Mouse (Mus musculus) gastrocnemius, adult 8-10 months (tissue): Measurements from ENCODE around the gene Hmx3. TPM values are rescaled to one million over a fixed set of nuclear protein-coding genes. Genes with fewer than 3 reads are reported as not detected.

Experiments
- DNase-seq, 2 experiments: peaks; one replicate each; pipeline ENCODE4 v3.0.0; 2022; ENCODE audit warnings: low spot score in 2 of 2
- total RNA-seq, 4 experiments: library from RNA; stranded (reverse); gene quantifications; 2 replicates each; pipeline ENCODE4 v1.2.4; 2022

The Hmx3 gene
- not detected for total RNA-seq

- DNase-seq = no peak
These were observed at the start of gene Hmx3 for GRCm38 (mm10) chr7:131542115-131542871. Hmx3 (plus strand) TSS chr7:131542867.

DNA sequence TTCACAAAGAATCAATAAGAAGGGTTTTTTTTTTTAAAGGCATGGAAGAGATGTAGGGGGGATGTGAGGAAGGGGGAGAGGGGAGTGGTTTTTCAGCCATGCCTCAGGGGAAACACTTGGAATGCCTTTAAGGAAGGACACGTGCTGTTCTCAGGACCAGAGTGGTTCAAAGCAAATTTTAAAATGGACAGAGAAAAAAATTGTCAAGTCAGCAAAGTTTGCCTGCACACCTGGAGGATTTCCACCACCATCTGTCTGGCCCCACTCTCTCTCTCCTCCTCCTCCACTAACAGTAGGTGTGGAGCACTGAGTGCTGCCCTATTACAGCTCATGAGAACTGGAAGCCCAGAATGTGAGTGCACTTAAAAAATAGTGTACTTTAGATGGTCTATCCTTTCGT is 38.9 kb upstream of the Hmx3 start:
- DNase-seq = no peak

GRCm38 (mm10) chr7:131539979-131540378 is 2.7 kb upstream of the Hmx3 start:
- DNase-seq = peak; percentile 73 to 77

DNA sequence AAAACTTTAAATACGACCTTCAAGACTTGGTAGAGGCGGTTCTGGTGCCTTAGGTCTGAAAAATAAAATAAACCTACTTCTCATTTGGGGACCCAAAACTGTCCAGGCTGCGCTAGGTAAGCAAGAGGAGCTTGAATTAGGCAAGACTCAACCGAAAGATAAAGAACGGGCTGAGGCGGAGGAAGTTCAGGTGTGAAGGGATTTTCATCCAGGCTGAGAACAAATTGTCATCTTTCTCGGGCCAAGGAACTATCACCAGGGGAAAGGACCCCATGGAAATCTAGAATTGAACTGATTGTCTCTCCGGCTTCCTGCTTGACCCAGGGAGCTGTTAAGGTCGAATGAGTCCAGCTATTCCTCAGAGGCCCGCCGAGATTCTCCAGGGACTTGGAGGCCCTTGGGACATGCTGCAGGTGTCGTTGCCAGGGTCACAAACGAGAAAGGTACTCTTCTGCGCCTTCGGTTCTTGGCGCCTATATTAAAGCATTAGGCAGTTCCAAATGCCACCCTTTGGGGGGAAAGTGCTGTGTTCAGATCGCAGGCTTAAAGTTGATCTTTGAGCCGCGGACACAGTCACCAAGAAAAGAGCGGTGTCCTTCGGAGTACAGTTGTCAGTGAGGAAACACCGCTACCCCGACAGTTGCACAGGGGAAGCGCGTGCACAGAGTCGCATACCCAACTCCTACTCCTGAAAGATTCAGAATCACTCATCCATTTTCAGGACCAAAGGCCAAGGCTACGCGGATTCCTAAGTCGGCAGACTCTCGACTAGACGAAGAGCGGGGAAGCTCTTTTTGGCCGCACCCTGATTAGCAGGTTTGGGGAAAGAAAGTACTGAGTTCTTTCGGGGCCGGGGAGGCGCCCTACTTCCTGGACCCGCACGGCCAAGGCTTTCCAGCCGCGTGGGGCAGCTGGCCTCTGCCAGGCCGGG is 1.2 kb upstream of the Hmx3 start:
- DNase-seq = no peak

DNA sequence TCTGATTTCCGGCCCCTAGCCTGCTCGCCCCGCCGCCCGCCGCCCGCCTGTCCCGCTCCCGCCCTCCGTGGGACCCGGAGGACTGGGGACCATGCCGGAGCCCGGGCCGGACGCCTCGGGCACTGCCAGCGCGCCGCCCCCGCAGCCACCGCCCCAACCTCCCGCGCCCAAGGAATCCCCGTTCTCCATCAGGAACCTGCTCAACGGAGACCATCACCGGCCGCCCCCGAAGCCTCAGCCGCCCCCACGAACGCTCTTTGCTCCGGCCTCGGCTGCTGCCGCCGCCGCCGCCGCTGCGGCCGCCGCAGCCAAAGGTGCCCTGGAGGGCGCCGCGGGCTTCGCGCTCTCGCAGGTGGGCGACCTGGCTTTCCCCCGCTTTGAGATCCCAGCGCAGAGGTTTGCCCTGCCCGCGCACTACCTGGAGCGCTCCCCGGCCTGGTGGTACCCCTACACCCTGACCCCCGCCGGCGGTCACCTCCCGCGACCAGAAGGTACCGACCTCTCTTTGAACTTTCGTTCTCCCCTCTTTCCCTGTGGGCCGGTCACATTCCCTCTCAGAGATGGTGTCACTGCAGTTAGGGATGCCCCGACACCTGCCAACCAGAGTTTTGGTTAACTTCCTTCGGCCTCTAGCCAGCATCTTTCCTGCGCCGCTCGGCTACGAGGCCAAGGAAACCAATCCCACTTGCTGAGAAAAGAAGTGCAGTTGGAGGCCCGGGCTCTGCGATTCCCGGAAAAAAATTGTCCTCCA is 380 bp downstream of the Hmx3 start:
- DNase-seq = no peak

GRCm38 (mm10) chr7:131543623-131544481 is 1.2 kb downstream of the Hmx3 start:
- no peak for DNase-seq

DNA sequence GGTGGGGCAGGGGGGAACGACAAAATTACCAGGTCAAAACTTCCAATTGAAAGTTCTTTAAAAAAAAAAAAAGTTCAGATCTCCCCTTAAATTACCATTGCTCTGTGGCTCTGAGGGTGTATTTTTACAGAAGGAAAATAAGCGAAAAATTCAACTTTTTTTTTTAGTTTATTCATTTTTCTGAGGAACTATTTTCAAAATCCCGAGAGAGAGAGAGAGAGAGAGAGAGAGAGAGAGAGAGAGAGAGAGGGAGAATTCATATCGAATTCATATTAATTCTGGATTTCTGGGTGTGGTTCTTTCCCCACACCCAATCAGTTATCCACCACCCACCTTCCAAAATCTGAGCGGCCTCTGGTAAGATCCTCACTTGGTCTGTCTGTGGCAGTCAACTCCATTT is 2.2 kb downstream of the Hmx3 start:
- DNase-seq = no peak

- DNase-seq = no peak
These were observed 3.2 kb downstream of the Hmx3 start for GRCm38 (mm10) chr7:131545701-131546385.

- no peak for DNase-seq
These were observed 3.8 kb downstream of the Hmx3 start for GRCm38 (mm10) chr7:131546423-131546822.

DNA sequence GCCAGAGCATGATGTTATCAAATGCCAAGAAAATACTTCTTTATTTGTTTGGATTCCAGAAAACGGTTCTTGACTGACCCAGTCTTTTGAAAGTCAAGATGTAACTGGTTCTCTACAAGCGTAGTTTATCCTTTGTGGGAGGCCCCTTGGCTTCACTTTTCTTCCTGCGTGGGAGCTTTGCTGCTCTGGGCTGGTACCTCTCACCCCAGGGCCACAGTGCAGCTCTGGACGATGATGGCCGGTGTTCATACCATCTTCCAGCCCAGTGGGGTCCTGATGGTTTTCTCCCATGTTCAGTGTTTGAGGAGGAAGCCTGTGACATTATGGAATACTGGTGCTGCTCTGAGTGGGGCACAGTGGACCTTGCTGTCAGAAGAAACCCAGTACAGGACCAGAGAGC is 4.8 kb downstream of the Hmx3 start:
- no peak for DNase-seq

GRCm38 (mm10) chr7:131548473-131548872 is 5.8 kb downstream of the Hmx3 start, which contains the start of gene Hmx2:
Hmx2 (plus strand) TSS chr7:131548773.
- no peak for DNase-seq

- DNase-seq = no peak
These were observed 8.8 kb downstream of the Hmx3 start for GRCm38 (mm10) chr7:131551471-131551870.

DNA sequence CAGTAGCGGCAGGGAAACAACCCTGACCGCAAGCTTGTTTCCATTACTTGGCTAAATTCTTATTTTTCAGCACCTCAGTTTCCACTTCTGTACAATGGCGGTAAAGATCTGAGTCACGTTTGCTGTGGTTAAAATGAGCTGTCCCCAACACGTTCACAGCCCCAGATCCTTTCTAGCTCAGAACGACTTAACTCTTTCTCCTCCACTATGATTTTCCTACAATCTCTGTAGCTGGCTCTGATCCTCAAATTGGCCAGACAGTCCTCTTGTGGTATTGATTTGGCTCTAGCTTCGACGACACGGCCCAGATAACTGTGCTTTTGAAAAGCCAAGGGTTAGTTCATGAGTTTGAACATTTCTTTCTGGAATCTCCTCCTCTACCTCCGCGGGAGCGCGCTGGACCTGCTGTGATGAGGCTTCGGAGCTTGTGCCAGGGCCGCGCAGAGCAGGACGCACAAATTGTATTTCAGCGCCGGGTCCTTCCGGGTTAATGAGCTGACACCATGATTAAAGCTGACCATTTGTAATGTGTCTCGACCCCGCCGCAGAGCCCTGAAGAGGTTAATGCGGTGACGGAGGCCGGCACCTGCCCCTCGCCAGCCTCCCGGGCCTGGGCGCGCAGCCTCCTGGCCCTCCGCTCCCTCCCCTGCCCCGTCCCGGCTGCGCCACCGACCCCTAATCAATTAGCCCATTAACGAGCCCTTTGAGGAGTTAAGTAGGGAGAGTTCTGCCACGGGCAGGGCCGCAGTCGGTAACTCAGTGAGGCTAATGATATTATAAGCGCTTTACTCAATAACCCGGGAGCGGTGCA is 9.5 kb downstream of the Hmx3 start:
- DNase-seq = no peak

DNA sequence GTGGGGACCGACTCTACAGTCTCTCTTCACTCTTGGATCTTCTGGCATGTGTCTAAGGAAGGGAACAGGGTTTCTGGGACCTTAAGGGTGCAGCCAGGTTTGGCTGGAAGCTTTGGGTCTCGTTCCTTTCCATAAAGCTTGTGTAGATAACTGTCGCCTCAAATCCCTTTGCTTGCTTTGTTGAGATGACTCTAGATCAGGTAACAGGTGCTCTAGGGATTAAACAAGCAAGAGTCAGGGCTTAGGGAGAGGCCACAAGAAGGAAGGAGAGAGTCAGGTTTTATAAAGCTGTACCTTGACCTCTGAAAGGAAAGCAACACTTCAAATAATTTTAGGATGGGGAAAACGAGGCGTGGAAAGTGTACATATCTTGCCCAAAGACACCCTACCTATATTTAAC is 10.1 kb downstream of the Hmx3 start:
- no peak for DNase-seq

GRCm38 (mm10) chr7:131553771-131554175 is 11.1 kb downstream of the Hmx3 start:
- DNase-seq = no peak

- DNase-seq = no peak
These were observed 11.9 kb downstream of the Hmx3 start for GRCm38 (mm10) chr7:131554341-131555180.

DNA sequence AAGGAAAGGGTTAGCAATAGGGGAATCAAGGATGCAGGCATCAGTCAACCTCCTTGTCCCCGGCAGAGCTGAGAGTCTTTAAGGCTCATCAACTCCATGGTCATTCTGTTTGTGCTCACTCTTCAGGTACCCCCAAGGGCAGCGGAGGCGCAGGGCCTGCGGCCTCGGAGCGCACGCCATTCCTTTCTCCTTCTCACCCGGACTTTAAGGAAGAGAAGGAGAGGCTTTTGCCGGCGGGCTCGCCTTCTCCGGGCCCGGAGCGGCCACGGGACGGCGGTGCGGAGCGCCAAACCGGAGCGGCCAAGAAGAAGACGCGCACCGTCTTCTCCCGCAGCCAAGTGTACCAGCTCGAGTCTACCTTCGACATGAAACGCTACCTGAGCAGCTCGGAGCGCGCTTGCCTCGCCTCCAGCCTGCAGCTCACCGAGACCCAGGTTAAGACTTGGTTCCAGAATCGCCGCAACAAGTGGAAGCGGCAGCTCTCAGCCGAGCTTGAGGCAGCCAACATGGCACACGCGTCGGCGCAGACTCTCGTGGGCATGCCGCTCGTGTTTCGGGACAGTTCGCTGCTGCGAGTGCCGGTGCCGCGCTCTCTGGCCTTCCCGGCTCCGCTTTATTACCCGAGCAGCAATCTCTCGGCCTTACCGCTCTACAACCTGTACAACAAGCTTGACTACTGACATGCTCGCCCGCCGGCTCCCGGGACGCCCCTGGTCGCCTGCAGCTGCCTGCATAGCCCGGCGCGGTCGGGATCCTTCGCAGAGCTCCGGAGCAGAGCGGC is 12.8 kb downstream of the Hmx3 start:
- no peak for DNase-seq

DNA sequence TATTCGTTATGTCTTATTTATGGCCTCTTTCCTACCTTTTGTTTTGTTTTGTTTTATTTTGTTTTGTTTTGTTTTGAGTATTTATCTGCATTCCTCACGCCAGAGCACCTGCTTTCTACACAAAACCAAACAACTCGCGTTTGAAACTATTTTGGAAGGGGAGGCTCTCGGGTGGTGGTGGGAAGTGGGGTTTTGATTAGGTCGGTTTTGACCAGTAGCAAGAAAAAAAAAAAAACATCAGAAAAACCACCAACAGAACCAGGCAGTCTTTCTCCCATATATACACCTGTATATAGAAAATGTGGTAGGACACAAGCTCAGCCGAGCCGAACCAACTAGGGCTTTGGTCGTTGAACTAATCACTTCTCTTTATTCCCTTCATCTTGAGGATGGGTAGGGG is 13.4 kb downstream of the Hmx3 start:
- no peak for DNase-seq
